Mouse (Mus musculus): ENCODE measurements around the gene Ccdc187.

- no peak for TF ChIP-seq POLR2A (IDR thresholded peaks at IDR 0.05; ENCODE audit: low read depth, low read length)
- TF ChIP-seq CTCF (conservative IDR thresholded peaks at IDR 0.05; ENCODE audit: insufficient read depth, insufficient read length, low read depth, low read length): no peak
Measured at GRCm38 (mm10) chr2:26257315-26258096, 36.9 kb downstream of the Ccdc187 start.

All from kidney, adult 2 months (tissue).